Mouse (Mus musculus) mouse trophoblast stem cell (cell line): ENCODE data around the gene Scml2.
"Not testable (repeated sequence)": the region's sequence is repeated elsewhere in the genome, so short reads cannot be mapped to it uniquely, and the experiment has no call there.

Source experiments
- in situ Hi-C, 2 experiments: fragments of 300-500 bp; cut with MseI, MboI; formaldehyde crosslinking; loops; 2 replicates in 1 of 2; 3 replicates in 1 of 2; pipeline ENCODE4 v1.15.1; 2025

Gene Scml2

DNA sequence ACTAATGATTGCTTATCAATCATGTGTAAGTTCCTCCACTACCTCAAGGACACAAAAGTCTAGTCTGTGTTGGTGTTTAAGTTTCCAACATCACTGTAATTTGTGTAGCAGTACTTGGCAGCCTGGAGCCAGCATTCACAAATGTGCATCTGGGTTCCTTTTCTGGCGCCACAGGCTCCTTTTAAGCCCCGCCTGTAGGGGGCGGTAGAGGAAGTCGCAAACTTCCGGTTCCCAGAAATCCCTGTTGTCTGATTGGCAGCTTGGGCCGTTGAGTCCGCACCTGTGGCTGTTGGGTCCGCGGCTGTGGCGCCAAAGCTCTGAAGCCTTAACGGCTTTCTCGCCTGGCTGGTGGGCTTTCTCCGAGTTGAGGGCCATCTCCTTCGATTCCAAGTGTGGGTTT, at the start of gene Scml2:
Scml2 (plus strand) TSS at position 301 of the 400 bp plus-strand sequence.
- in situ Hi-C loops: not testable (repeated sequence)

DNA sequence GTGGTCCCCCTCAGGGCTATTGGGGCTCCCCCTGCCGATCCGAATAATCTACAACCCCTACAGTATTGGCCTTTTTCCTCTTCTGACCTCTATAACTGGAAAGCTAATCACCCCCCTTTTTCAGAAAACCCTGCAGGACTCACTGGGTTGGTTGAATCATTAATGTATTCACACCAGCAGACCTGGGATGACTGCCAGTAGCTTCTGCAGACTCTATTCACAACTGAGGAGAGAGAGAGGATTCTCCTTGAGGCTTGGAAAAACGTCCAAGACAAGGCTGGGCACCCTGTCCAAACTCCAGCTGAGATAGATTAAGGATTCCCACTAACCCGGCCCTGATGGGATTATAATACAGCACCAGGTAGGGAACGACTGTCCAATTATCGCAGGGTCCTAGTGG, 41.4 kb upstream of the Scml2 start:
- in situ Hi-C loops: not testable (repeated sequence)

DNA sequence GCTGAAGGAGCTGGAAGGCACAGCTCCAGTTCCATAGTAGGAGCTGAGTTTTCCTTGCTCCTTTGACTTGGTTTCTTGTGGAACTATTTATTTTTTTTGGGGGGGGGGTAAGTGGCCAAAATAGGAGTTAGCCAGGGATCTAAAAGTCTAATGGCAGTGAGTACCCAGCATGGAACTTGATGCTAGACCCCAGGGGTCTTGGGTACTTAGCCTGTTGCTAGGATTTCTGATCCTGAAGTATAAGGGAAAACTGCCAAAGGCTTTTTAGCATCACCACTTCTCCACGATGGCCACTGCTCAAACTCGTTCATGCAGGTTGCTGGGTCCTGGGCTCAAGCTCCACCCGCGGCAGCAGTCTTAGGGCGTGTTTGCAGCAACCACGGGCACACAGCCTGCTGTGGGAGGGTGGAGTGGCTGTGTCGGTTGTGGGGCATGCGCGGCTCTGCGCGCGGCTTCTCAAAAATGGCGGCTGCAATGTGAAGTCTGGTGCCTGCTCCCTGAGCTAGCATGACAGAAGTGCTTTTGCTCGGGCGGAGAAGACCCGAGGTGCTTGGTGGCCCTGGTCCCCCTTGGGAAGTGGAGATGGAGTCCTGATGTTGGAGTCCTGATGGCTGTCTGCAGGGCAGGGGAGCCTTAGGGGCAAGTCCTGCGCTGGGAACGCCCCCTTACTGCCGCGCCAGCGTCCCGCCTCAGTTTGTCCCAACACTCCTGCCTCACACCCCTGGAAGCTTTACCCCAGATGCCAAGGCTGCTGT, 45.5 kb downstream of the Scml2 start:
- in situ Hi-C loops: no loop called here

DNA sequence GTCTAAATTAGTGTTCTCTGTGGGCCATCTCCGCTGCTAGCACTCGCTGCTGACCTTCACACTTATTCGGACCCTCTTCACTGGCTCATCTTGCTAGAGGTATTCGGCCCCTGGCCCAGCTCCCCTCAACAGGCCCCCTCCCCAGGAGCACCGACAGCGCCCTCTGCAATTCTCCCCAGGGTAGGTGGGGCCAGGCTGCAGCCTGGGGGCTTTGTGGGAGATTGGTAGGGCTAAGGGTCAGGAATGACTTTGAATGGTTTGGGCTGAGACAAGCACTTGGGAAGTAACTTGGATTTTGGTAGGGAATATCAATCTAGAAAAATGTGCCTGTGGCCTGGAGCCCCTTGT, 46.0 kb downstream of the Scml2 start:
- in situ Hi-C loops: no loop called here

DNA sequence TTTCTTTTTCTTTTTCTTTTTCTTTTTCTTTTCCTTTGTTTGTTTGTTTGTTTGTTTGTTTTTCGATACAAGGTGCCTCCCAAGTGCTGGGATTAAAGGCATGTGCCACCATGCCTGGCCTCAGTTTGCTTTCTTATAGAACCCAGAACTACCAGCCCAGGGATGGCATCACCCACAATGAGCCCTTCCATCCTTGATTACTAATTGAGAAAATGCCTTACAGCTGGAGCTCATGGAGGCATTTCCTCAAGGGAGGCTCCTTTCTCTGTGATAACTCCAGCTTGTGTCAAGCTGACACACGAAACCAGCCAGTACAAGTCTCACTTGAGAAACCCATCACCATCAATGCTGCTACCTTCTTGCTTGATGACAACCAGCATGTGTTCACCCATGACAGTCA, 170.2 kb downstream of the Scml2 start, which contains the start of gene Gm15262:
Gm15262 (plus strand) TSS at position 301 of the 400 bp plus-strand sequence.
- in situ Hi-C loops: not testable (repeated sequence)
